Mouse (Mus musculus) CD4-positive, CD25-positive, alpha-beta regulatory T cell, adult 4 months (primary cell): ENCODE measurements around the gene Lilrb4a. TPM values are rescaled to one million over a fixed set of nuclear protein-coding genes. Genes with fewer than 3 reads are reported as not detected.
"Not testable (repeated sequence)": the region's sequence is repeated elsewhere in the genome, so short reads cannot be mapped to it uniquely, and the experiment has no call there.

Source experiments
- ATAC-seq: one replicate; pipeline ENCODE4 v1.8.0; 2017
- polyA plus RNA-seq, 2 experiments: library from polyadenylated mRNA; unstranded; fragments of 100-300 nt; shearing (Covaris generic); gene quantifications; one replicate each; pipeline ENCODE4 v1.2.1; 2017

Gene Lilrb4a
- polyA plus RNA-seq = 100 to 1,000 TPM in 1 of 2 experiments, 10 to 100 TPM in 1; 61.1 to 120 TPM

DNA sequence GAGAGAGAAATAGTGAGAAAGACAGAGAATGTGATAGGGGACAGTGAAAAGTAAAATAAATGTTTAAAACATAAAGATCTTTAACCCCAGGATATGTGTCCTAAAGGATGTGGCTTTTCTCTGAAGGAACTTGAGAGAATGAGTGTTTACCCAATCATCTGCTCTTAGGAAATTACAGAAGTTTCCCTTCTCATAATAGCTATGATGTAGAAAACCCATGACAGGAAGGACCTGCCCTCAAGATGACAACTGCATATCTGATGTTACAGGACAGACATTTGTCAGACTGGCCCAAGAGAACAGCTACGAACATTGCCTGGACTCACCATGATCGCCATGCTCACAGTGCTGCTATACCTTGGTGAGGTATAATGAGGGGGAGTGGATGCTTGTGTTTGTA, at the start of gene Lilrb4a:
Lilrb4a (plus strand) TSS at position 266 of the 400 bp plus-strand sequence.
- ATAC-seq = peak; percentile 90

DNA sequence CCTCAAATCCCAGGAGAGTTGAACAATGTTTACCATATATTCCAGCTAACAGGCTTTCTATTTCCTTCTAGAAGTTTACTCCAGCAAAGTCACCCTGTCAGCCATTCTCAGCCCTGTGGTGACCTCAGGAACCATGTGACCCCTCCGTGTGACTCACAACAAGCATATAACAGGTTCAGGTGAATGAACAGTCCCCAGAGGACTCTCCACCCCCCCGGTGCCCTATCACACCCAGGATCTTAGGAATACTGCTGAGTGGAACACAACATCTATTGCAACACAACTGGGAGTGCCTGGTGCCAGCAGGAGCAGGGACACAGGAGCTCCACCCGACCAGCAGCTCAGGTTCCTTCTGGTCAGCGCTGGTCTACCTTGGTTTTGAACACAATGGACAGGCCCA, 39.1 kb upstream of the Lilrb4a start:
- no peak for ATAC-seq

DNA sequence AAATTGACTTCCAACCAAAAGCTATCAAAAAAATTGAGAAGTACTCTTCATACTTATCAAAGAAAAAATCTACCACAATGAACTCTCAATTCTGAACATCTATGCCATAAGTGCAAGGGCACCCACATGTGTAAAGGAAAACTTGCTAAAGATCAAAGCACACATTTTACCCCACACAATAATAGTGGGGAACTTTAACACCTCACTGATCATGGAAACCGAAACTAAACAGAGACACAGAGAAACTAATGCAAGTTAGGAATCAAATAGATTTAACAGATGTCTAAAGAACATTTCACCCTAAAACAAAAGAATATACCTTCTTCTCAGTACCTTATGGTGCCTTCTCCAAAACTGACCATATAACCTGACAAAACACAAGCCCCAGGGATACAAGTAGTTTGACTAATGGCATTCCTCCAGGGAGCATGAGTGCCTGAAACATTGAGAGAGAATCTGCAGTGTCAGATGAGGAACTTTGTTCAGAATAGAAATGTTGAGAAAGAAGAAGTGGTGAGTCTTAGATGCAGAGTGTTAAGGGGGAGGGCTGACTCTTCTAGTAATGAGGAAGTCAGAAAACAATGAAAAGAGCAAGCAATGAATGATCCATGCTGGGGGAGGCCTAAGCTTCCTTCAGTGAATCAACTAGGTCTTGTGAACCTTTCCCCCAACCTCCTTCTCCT, 37.0 kb upstream of the Lilrb4a start:
- ATAC-seq = peak; percentile 63

GRCm38 (mm10) chr10:51454365-51454764, 36.4 kb upstream of the Lilrb4a start:
- peak; percentile 84 for ATAC-seq

GRCm38 (mm10) chr10:51455762-51456161, 35.0 kb upstream of the Lilrb4a start:
- ATAC-seq = no peak

DNA sequence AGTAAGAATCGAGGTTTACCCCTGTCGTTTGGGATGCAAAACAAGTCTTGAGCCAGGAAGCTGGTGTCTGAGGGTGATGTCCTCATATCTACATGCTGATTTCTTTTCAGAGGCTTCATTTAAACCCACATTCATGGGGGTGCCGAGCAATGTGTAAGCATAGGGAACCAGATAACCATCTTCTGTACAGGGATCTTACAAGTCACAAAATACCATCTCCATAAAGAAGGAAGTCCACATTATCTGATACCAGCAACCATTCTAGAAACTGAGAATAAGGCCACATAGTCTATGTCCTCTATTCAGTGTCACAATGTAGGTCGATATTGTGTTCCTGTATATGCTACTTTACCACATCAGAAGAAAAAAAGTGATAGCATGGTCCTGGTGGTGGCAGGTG, 34.4 kb upstream of the Lilrb4a start:
- no peak for ATAC-seq

DNA sequence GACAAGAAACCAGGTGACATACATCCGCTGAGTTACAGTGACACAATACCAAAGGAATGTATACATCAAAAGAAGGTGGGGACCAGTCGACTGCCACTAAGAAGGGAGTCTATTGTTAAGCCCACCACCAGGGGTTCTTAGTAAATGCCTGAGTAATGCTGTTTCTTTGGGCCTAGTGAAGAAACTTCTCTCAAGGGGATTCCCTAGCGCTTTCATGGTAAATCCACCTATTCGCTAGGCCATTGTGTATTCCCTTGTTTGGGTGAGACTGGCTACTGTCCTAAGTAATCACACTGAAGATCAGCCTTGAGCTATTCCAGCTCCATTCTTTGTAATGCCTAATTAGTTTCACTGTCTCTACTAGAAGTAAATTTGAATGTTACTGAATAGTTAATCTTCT, 27.0 kb upstream of the Lilrb4a start:
- ATAC-seq = not testable (repeated sequence)

GRCm38 (mm10) chr10:51480397-51480796, 10.4 kb upstream of the Lilrb4a start, which contains the start of the genes Gm49339 and Lilr4b:
Gm49339 (plus strand) TSS chr10:51480612.
Lilr4b (plus strand) TSS chr10:51480632.
- peak; percentile 93 for ATAC-seq

DNA sequence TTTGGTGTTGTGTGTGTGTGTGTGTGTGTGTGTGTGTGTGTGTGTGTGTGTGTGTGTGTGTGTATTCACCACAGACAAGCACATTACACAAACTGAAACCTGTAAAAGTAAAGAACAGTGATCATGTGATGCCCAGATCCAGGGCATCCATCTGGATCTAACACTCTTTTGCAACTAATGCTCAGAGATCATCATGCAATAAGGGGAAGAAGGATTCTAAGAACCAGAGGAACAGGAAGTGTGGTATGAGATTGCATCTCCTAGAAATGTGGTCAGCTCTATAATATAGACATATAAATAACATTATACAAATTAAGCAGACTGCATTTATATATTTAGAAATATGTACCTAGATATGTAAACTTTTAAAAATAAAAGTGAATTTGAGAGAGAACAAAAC, 29.3 kb downstream of the Lilrb4a start:
- peak; percentile 32 for ATAC-seq

DNA sequence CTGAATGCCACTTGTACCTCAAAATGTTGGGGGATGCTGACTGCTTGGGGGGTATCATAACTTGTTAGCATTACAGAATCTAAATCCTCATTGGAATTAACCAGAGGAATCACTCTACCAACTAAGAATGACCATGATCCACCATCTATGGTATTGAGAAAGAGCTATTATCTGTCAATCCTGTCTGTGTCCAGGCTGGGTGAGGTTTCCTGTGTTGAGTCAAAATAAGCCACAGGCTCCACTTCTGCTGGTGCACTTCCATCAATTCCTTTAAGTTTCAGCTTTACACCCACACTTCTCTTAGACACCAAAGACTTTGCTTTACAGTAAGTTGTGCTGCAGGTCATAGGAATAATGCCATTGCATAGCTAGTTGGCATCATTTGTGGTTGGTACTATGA, 30.7 kb downstream of the Lilrb4a start:
- no peak for ATAC-seq

- no peak for ATAC-seq
These were observed 35.3 kb downstream of the Lilrb4a start for GRCm38 (mm10) chr10:51526090-51526489.

GRCm38 (mm10) chr10:51526633-51527032, 35.9 kb downstream of the Lilrb4a start:
- no peak for ATAC-seq

DNA sequence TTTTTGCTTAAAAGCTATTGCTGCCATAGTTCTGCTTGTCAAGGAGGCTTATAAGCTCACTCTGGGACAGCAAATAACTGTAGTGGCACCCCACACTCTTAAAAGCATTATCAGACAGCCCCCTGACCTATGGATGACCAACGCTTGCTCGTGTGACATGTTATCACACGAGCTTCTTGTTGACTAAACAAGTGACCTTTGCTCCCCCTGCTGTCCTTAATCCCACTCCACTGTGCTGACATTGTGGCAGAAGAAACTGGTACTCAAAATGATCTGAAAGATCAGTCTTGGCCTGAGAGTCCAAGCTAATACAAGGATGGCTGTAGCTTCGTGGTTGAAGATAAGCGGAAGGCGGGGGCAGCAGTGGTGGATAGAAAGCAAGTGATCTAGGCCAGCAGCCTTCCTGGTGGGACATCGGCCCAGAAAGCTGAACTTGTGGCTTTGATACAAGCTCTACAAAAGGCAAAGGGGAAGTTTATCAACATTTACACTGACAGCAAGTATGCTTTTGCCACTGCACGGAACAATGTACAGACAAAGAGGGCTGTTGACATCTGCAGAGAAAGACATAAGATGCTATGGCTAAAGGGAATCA, 38.2 kb downstream of the Lilrb4a start:
- ATAC-seq = no peak

- no peak for ATAC-seq
These were observed 38.7 kb downstream of the Lilrb4a start for GRCm38 (mm10) chr10:51529497-51529896.

DNA sequence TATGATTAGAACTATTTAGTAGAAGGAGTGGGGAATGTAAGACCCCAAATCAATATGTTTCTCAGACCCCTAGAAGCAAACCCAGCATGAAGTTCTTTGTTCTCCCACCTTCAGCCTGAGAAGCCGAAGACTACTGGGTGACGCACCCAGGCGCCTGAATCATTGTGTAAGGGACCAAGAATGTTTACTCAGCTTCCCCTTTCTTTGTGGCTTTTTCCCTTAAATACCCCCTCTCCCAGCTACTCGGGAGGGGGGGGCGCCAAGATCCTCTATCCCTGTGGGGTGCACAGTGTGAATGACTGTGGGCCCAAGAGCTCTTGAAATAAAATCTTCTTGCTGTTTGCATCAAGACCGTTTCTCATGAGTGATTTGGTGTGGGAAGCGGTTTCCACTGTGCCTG, 40.1 kb downstream of the Lilrb4a start:
- no peak for ATAC-seq

Other genes with a start within 250 kb of the Lilrb4a start
- gene Gm49339, start 10.3 kb upstream of the Lilrb4a start, polyA plus RNA-seq = 10 to 100 TPM; 41.0 to 60.0 TPM
- gene Lilr4b, start 10.3 kb upstream of the Lilrb4a start, polyA plus RNA-seq = 10 to 100 TPM; 48.4 to 64.4 TPM
- gene Fam162b, start 99.6 kb downstream of the Lilrb4a start, polyA plus RNA-seq = not detected
- not detected for gene Gprc6a, start 140.5 kb downstream of the Lilrb4a start, polyA plus RNA-seq
- gene Rfx6, start 186.8 kb downstream of the Lilrb4a start, polyA plus RNA-seq = not detected